In the genomic region with DNA sequence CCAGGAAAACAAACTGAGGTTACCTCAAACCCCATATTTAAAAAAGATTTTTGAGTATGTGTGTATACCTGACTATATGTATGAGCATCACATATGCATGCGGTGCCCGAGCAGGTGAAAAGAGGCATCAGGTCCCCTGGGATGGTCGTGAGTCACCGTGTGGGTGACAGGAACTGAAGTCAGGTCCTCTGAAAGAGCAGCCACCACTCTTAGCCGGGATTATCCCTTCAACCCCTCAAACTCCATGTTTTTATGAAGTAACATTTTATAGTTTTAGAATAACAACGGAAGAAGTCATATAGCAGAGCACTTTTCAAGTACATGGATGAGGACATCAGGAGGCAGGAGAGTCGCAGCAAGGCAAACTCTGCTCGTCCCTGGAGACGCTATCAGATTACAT, we compare ENCODE assay signal across 16 mouse cellular contexts. TPM values are rescaled to one million over a fixed set of nuclear protein-coding genes. Genes with fewer than 3 reads are reported as not detected.
DNase-seq lines count a peak whose midpoint lies in the region; ATAC-seq and TF ChIP-seq lines count a peak whose summit lies in the region.
"Had no signal": no experiment of that assay in that cellular context is flagged by ENCODE, and none has a peak within 500 bp of the region (broad histone marks: within the 10 kb centered on the region; RNA-seq: fewer than 3 reads in every experiment).

No protein-coding gene starts in this region.

- intact Hi-C loops in heart, postnatal 14 days (cut with DNase I), result loop anchor here (5.0 kb wide), 1 partner anchor 56 kb away; no protein-coding TSS in a partner anchor

- H3K4me2 ChIP-seq in heart, embryonic 11.5 days, result peak overlapping the region; percentile 22; the same call in 1 of the 2 replicates
- H3K4me2 ChIP-seq in kidney, embryonic 15.5 days, result no peak overlapping the region
- H3K4me2 ChIP-seq: embryonic facial prominence, embryonic 15.5 days; midbrain, embryonic 11.5 days had no signal

- H3K4me1 ChIP-seq in heart, embryonic 11.5 days (ENCODE audit: control insufficient read depth, insufficient read depth, low read length), result peaks cover 4% of the 10 kb centered on the region; the same call in 1 of the 2 replicates
- peaks cover 10% of the 10 kb centered on the region for H3K4me1 ChIP-seq in kidney, embryonic 15.5 days
- H3K4me1 ChIP-seq in ES-Bruce4 (ENCODE audit: control insufficient read depth, insufficient read depth, low read length), result peaks cover 4% of the 10 kb centered on the region
- H3K4me1 ChIP-seq: embryonic facial prominence, embryonic 15.5 days had no signal

- 63% methylated on average over 9 of the region's 9 CpGs for WGBS in heart, embryonic 11.5 days (ENCODE audit: insufficient replicate concordance)
- 59% methylated on average over 9 of the region's 9 CpGs for WGBS in kidney, embryonic 15.5 days

- no peak for TF ChIP-seq EP300 in ES-Bruce4 (IDR thresholded peaks at IDR 0.05; ENCODE audit: insufficient read depth, low read depth, low read length)

- no peak for ATAC-seq in heart, embryonic 11.5 days (replicated peaks; ENCODE audit: insufficient number of reproducible peaks, low FRiP score, low TSS enrichment)
- ATAC-seq in kidney, embryonic 15.5 days (replicated peaks; ENCODE audit: low FRiP score), result peak; percentile 27; the same call in 1 of the 2 replicates
- ATAC-seq: intestine, embryonic 16.5 days had no signal

- TF ChIP-seq CTCF in ES-Bruce4 (IDR thresholded peaks at IDR 0.05; ENCODE audit: low read depth, low read length), result no peak

- TF ChIP-seq POLR2A in ES-Bruce4 (IDR thresholded peaks at IDR 0.05; ENCODE audit: insufficient read depth, low read length), result no peak

- H3K4me3 ChIP-seq in heart, embryonic 11.5 days (ENCODE audit: low read depth, low read length), result no peak overlapping the region
- no peak overlapping the region for H3K4me3 ChIP-seq in kidney, embryonic 15.5 days (replicated peaks)
- peak overlapping the region; percentile 17 for H3K4me3 ChIP-seq in ES-Bruce4 (ENCODE audit: low read depth, low read length)
- H3K4me3 ChIP-seq: embryonic facial prominence, embryonic 15.5 days; layer of hippocampus, adult 2 months; limb, embryonic 10.5 days had no signal

- H3K27me3 ChIP-seq in heart, embryonic 11.5 days (ENCODE audit: control insufficient read depth, insufficient read depth, low read length), result no peaks in the 10 kb centered on the region
- no peaks in the 10 kb centered on the region for H3K27me3 ChIP-seq in kidney, embryonic 15.5 days
- no peaks in the 10 kb centered on the region for H3K27me3 ChIP-seq in ES-Bruce4 (ENCODE audit: control insufficient read depth, insufficient read depth, low read length, poor library complexity, severe bottlenecking)
- H3K27me3 ChIP-seq: embryonic facial prominence, embryonic 15.5 days had no signal

- no peak overlapping the region for H3K9ac ChIP-seq in heart, embryonic 11.5 days (ENCODE audit: low read depth, low read length)
- no peak overlapping the region for H3K9ac ChIP-seq in kidney, embryonic 15.5 days
- H3K9ac ChIP-seq in ES-Bruce4 (ENCODE audit: low read depth, poor library complexity, severe bottlenecking), result no peak overlapping the region
- H3K9ac ChIP-seq: embryonic facial prominence, embryonic 15.5 days; liver, postnatal 0 days had no signal

- no peak for DNase-seq in heart, postnatal 14 days
- DNase-seq in kidney, postnatal 10 days, result no peak
- DNase-seq in A20 (ENCODE audit: low read depth, low spot score), result peak; percentile 73
- no peak for DNase-seq in frontal cortex, postnatal 10 days (ENCODE audit: low spot score in 2 of 2)
- no peak for DNase-seq in spleen, adult 12 weeks (ENCODE audit: low spot score)
- DNase-seq: cerebellum, adult 9-11 months had no signal

- no peaks in the 10 kb centered on the region for H3K9me3 ChIP-seq in heart, embryonic 11.5 days (replicated peaks; ENCODE audit: control insufficient read depth, low read length)
- H3K9me3 ChIP-seq in kidney, embryonic 15.5 days (replicated peaks), result no peaks in the 10 kb centered on the region
- H3K9me3 ChIP-seq in ES-Bruce4 (replicated peaks; ENCODE audit: control insufficient read depth, insufficient read depth, low read length, poor library complexity, severe bottlenecking), result no peaks in the 10 kb centered on the region
- H3K9me3 ChIP-seq: embryonic facial prominence, embryonic 15.5 days; limb, embryonic 10.5 days had no signal

- H3K27ac ChIP-seq in heart, embryonic 11.5 days (ENCODE audit: low read depth, low read length), result no peak overlapping the region
- H3K27ac ChIP-seq in kidney, embryonic 15.5 days, result 0 out of 2 replicates have a peak overlapping the region, but pooled peaks have one; percentile 45
- H3K27ac ChIP-seq in ES-Bruce4 (ENCODE audit: insufficient read depth, low read length), result peak overlapping the region; percentile 59
- H3K27ac ChIP-seq: embryonic facial prominence, embryonic 15.5 days; hindbrain, postnatal 0 days; layer of hippocampus, adult 2 months; limb, embryonic 10.5 days had no signal

- no peaks in the 10 kb centered on the region for H3K36me3 ChIP-seq in heart, embryonic 11.5 days (ENCODE audit: control insufficient read depth, insufficient read depth, low read length)
- no peaks in the 10 kb centered on the region for H3K36me3 ChIP-seq in kidney, embryonic 15.5 days
- H3K36me3 ChIP-seq in ES-Bruce4 (ENCODE audit: control insufficient read depth, insufficient read depth, low read length, poor library complexity, severe bottlenecking), result no peaks in the 10 kb centered on the region
- H3K36me3 ChIP-seq: embryonic facial prominence, embryonic 15.5 days; limb, embryonic 10.5 days had no signal

RNA-seq across cellular contexts. Expression of a gene that starts 12.3 kb away (rescaled TPM):
- polyA plus RNA-seq in heart, embryonic 11.5 days (2014; fragmentation: Nextera tagmentation; extraction: Ambion mirVana), result 5.9 and 8.4 TPM in 2 replicates
- total RNA-seq in heart, postnatal 14 days (2021), result 10 to 100 TPM; 14.2 to 16.3 TPM
- 5.6 and 6.4 TPM in 2 replicates for polyA plus RNA-seq in kidney, embryonic 15.5 days (2015; fragmentation: Nextera tagmentation; extraction: Ambion mirVana)
- 33.5 and 36.7 TPM in 2 replicates for polyA plus RNA-seq in ES-Bruce4 (2011; ENCODE audit: insufficient read depth, insufficient read length, low read depth, missing spikeins)
